Mouse (Mus musculus) cortical plate, adult 2 months (tissue): ENCODE data around the gene Erv3.

Experiments used
- CTCF ChIP-seq: fragments of 200-500 bp; IDR thresholded peaks from 2 replicates; pipeline ENCODE4 v1.5.1; 2011; ENCODE audit warnings: mild to moderate bottlenecking, control low read depth, low read length; ENCODE audit not compliant: insufficient read depth; ENCODE audit errors: extremely low read depth
- POLR2A ChIP-seq: fragments of 200-500 bp; IDR thresholded peaks from 2 replicates; pipeline ENCODE4 v1.6.1; 2011; ENCODE audit warnings: mild to moderate bottlenecking, low read length, control low read depth; ENCODE audit not compliant: insufficient read depth; ENCODE audit errors: extremely low read depth

DNA sequence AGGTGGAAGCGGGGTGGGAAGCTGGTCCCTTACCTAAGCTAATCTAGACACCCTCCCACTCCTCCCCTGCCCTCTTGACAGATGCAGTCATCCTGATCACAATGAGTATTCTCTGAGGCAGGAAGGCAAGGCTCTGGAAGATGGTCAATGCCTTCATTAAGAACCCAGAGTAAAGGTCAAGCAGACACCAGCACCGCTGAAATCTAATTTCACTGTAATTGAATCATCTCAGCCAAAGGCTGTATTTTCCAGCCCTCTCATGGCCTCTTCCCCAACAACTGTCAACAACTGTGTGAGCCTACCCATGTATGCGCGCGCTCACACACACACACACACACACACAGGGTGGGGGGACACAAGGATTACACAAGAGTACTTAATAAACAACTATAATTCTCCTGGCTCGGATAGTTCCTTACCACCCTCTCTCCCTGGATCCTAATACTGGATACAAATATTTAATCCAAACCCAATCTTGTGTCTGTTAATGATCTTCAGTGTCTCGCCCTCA, 48.9 kb upstream of the Erv3 start:
- TF ChIP-seq CTCF (no peak), POLR2A (no peak)
